Mouse (Mus musculus): ENCODE measurements around the gene Zc3h15. TPM values are rescaled to one million over a fixed set of nuclear protein-coding genes. Genes with fewer than 3 reads are reported as not detected.
"Not testable (repeated sequence)": the region's sequence is repeated elsewhere in the genome, so short reads cannot be mapped to it uniquely, and the experiment has no call there.

Zc3h15 gene
- polyA plus RNA-seq, 1 experiment from 2014 or later: 173 TPM

- H3K9ac ChIP-seq (replicated peaks; ENCODE audit: low read depth, low read length): no peak overlapping the region
- no peaks in the 10 kb centered on the region for H3K4me1 ChIP-seq (ENCODE audit: control insufficient read depth, insufficient read depth, low read length)
- no peak for ATAC-seq (ENCODE audit: low read depth)
- H3K9me3 ChIP-seq (ENCODE audit: control insufficient read depth, low read length): no peaks in the 10 kb centered on the region
- WGBS: 96% methylated on average over 6 of the region's 6 CpGs
- no peak overlapping the region for H3K27ac ChIP-seq (ENCODE audit: low read depth, low read length)
- H3K4me3 ChIP-seq (ENCODE audit: low read depth, low read length): no peak overlapping the region
- no peaks in the 10 kb centered on the region for H3K36me3 ChIP-seq (ENCODE audit: control insufficient read depth, insufficient read depth, low read length)
- no peak overlapping the region for H3K4me2 ChIP-seq (ENCODE audit: low read depth, low read length)
- no peaks in the 10 kb centered on the region for H3K27me3 ChIP-seq (ENCODE audit: control insufficient read depth, insufficient read depth, low read length)
These were observed 16.3 kb upstream of the Zc3h15 start for GRCm38 (mm10) chr2:83627932-83628331.

GRCm38 (mm10) chr2:83641993-83642392 lies 2.2 kb upstream of the Zc3h15 start:
- Histone ChIP-seq H3K27me3 (ENCODE audit: control insufficient read depth, insufficient read depth, low read length) (no peaks in the 10 kb centered on the region), H3K36me3 (ENCODE audit: control insufficient read depth, insufficient read depth, low read length) (no peaks in the 10 kb centered on the region), H3K4me1 (ENCODE audit: control insufficient read depth, insufficient read depth, low read length) (peaks cover 9% of the 10 kb centered on the region), H3K4me2 (ENCODE audit: low read depth, low read length) (no peak overlapping the region), H3K9ac (replicated peaks; ENCODE audit: low read depth, low read length) (no peak overlapping the region), H3K9me3 (ENCODE audit: control insufficient read depth, low read length) (no peaks in the 10 kb centered on the region), H3K4me3 (ENCODE audit: low read depth, low read length) (no peak overlapping the region), H3K27ac (ENCODE audit: low read depth, low read length) (no peak overlapping the region)
- ATAC-seq (ENCODE audit: low read depth): no peak
- WGBS: 98% methylated on average over 1 of the region's 1 CpGs

- Histone ChIP-seq H3K9ac (replicated peaks; ENCODE audit: low read depth, low read length) (no peak overlapping the region), H3K27me3 (ENCODE audit: control insufficient read depth, insufficient read depth, low read length) (no peaks in the 10 kb centered on the region), H3K9me3 (ENCODE audit: control insufficient read depth, low read length) (no peaks in the 10 kb centered on the region), H3K36me3 (ENCODE audit: control insufficient read depth, insufficient read depth, low read length) (no peaks in the 10 kb centered on the region), H3K4me3 (ENCODE audit: low read depth, low read length) (no peak overlapping the region), H3K4me2 (ENCODE audit: low read depth, low read length) (no peak overlapping the region), H3K27ac (ENCODE audit: low read depth, low read length) (no peak overlapping the region), H3K4me1 (ENCODE audit: control insufficient read depth, insufficient read depth, low read length) (peaks cover 16% of the 10 kb centered on the region)
- no peak for ATAC-seq (ENCODE audit: low read depth)
- 79% methylated on average over 9 of the region's 9 CpGs for WGBS
These were observed 4.7 kb downstream of the Zc3h15 start for GRCm38 (mm10) chr2:83648916-83649315.

GRCm38 (mm10) chr2:83652606-83653005 lies 8.4 kb downstream of the Zc3h15 start:
- H3K36me3 ChIP-seq (ENCODE audit: control insufficient read depth, insufficient read depth, low read length): no peaks in the 10 kb centered on the region
- H3K4me1 ChIP-seq (ENCODE audit: control insufficient read depth, insufficient read depth, low read length): peaks cover 4% of the 10 kb centered on the region
- no peak overlapping the region for H3K4me2 ChIP-seq (ENCODE audit: low read depth, low read length)
- no peaks in the 10 kb centered on the region for H3K27me3 ChIP-seq (ENCODE audit: control insufficient read depth, insufficient read depth, low read length)
- no peak overlapping the region for H3K27ac ChIP-seq (ENCODE audit: low read depth, low read length)
- no peaks in the 10 kb centered on the region for H3K9me3 ChIP-seq (ENCODE audit: control insufficient read depth, low read length)
- H3K9ac ChIP-seq (replicated peaks; ENCODE audit: low read depth, low read length): no peak overlapping the region
- no peak overlapping the region for H3K4me3 ChIP-seq (ENCODE audit: low read depth, low read length)
- no peak for ATAC-seq (ENCODE audit: low read depth)

- 87% methylated on average over 3 of the region's 3 CpGs for WGBS
- H3K9ac ChIP-seq (replicated peaks; ENCODE audit: low read depth, low read length): no peak overlapping the region
- H3K4me2 ChIP-seq (ENCODE audit: low read depth, low read length): no peak overlapping the region
- ATAC-seq (ENCODE audit: low read depth): no peak
- no peaks in the 10 kb centered on the region for H3K9me3 ChIP-seq (ENCODE audit: control insufficient read depth, low read length)
- H3K27ac ChIP-seq (ENCODE audit: low read depth, low read length): no peak overlapping the region
- no peaks in the 10 kb centered on the region for H3K4me1 ChIP-seq (ENCODE audit: control insufficient read depth, insufficient read depth, low read length)
- H3K27me3 ChIP-seq (ENCODE audit: control insufficient read depth, insufficient read depth, low read length): no peaks in the 10 kb centered on the region
- H3K4me3 ChIP-seq (ENCODE audit: low read depth, low read length): no peak overlapping the region
- H3K36me3 ChIP-seq (ENCODE audit: control insufficient read depth, insufficient read depth, low read length): peaks cover 15% of the 10 kb centered on the region
These were observed 15.0 kb downstream of the Zc3h15 start for GRCm38 (mm10) chr2:83659279-83659678.

- Histone ChIP-seq H3K4me2 (ENCODE audit: low read depth, low read length) (no peak overlapping the region), H3K4me3 (ENCODE audit: low read depth, low read length) (no peak overlapping the region), H3K27ac (ENCODE audit: low read depth, low read length) (no peak overlapping the region), H3K9ac (replicated peaks; ENCODE audit: low read depth, low read length) (no peak overlapping the region), H3K27me3 (ENCODE audit: control insufficient read depth, insufficient read depth, low read length) (no peaks in the 10 kb centered on the region), H3K4me1 (ENCODE audit: control insufficient read depth, insufficient read depth, low read length) (no peaks in the 10 kb centered on the region), H3K9me3 (ENCODE audit: control insufficient read depth, low read length) (no peaks in the 10 kb centered on the region), H3K36me3 (ENCODE audit: control insufficient read depth, insufficient read depth, low read length) (peaks cover 15% of the 10 kb centered on the region)
- ATAC-seq (ENCODE audit: low read depth): no peak
- WGBS: 92% methylated on average over 1 of the region's 1 CpGs
These were observed 15.9 kb downstream of the Zc3h15 start for GRCm38 (mm10) chr2:83660114-83660513.

GRCm38 (mm10) chr2:83661351-83661750 lies 17.1 kb downstream of the Zc3h15 start:
- H3K4me2 ChIP-seq (ENCODE audit: low read depth, low read length): no peak overlapping the region
- no peak overlapping the region for H3K27ac ChIP-seq (ENCODE audit: low read depth, low read length)
- no peaks in the 10 kb centered on the region for H3K4me1 ChIP-seq (ENCODE audit: control insufficient read depth, insufficient read depth, low read length)
- ATAC-seq (ENCODE audit: low read depth): no peak
- peaks cover 15% of the 10 kb centered on the region for H3K36me3 ChIP-seq (ENCODE audit: control insufficient read depth, insufficient read depth, low read length)
- H3K9me3 ChIP-seq (ENCODE audit: control insufficient read depth, low read length): no peaks in the 10 kb centered on the region
- H3K4me3 ChIP-seq (ENCODE audit: low read depth, low read length): no peak overlapping the region
- H3K9ac ChIP-seq (replicated peaks; ENCODE audit: low read depth, low read length): no peak overlapping the region
- WGBS: 97% methylated on average over 6 of the region's 6 CpGs
- H3K27me3 ChIP-seq (ENCODE audit: control insufficient read depth, insufficient read depth, low read length): no peaks in the 10 kb centered on the region

- 97% methylated on average over 2 of the region's 2 CpGs for whole genome bisulfite sequencing
- not testable (repeated sequence) for ATAC-seq (ENCODE audit: low read depth); H3K27ac ChIP-seq (ENCODE audit: low read depth, low read length); H3K27me3 ChIP-seq (ENCODE audit: control insufficient read depth, insufficient read depth, low read length); H3K9ac ChIP-seq (replicated peaks; ENCODE audit: low read depth, low read length); H3K4me3 ChIP-seq (ENCODE audit: low read depth, low read length); H3K4me2 ChIP-seq (ENCODE audit: low read depth, low read length); H3K9me3 ChIP-seq (ENCODE audit: control insufficient read depth, low read length); H3K4me1 ChIP-seq (ENCODE audit: control insufficient read depth, insufficient read depth, low read length)
- H3K36me3 ChIP-seq (ENCODE audit: control insufficient read depth, insufficient read depth, low read length): peaks cover 15% of the 10 kb centered on the region
These were observed 20.8 kb downstream of the Zc3h15 start for GRCm38 (mm10) chr2:83665051-83665450.

- no peak for ATAC-seq (ENCODE audit: low read depth)
- Histone ChIP-seq H3K4me3 (ENCODE audit: low read depth, low read length) (no peak overlapping the region), H3K4me2 (ENCODE audit: low read depth, low read length) (no peak overlapping the region), H3K9ac (replicated peaks; ENCODE audit: low read depth, low read length) (no peak overlapping the region), H3K9me3 (ENCODE audit: control insufficient read depth, low read length) (no peaks in the 10 kb centered on the region), H3K27me3 (ENCODE audit: control insufficient read depth, insufficient read depth, low read length) (no peaks in the 10 kb centered on the region), H3K36me3 (ENCODE audit: control insufficient read depth, insufficient read depth, low read length) (peaks cover 5% of the 10 kb centered on the region; the same call in 1 of the 2 replicates), H3K4me1 (ENCODE audit: control insufficient read depth, insufficient read depth, low read length) (no peaks in the 10 kb centered on the region), H3K27ac (ENCODE audit: low read depth, low read length) (no peak overlapping the region)
- 91% methylated on average over 2 of the region's 2 CpGs for WGBS
These were observed 23.2 kb downstream of the Zc3h15 start for GRCm38 (mm10) chr2:83667430-83667829.

GRCm38 (mm10) chr2:83668052-83668451 lies 23.8 kb downstream of the Zc3h15 start:
- no peak for ATAC-seq (ENCODE audit: low read depth)
- Histone ChIP-seq H3K36me3 (ENCODE audit: control insufficient read depth, insufficient read depth, low read length) (no peaks in the 10 kb centered on the region; the same call in 1 of the 2 replicates), H3K27ac (ENCODE audit: low read depth, low read length) (no peak overlapping the region), H3K27me3 (ENCODE audit: control insufficient read depth, insufficient read depth, low read length) (no peaks in the 10 kb centered on the region), H3K4me1 (ENCODE audit: control insufficient read depth, insufficient read depth, low read length) (no peaks in the 10 kb centered on the region), H3K4me3 (ENCODE audit: low read depth, low read length) (no peak overlapping the region), H3K9me3 (ENCODE audit: control insufficient read depth, low read length) (no peaks in the 10 kb centered on the region), H3K9ac (replicated peaks; ENCODE audit: low read depth, low read length) (no peak overlapping the region), H3K4me2 (ENCODE audit: low read depth, low read length) (no peak overlapping the region)
- 77% methylated on average over 1 of the region's 1 CpGs for WGBS

Data from neural tube, embryonic 14.5 days (tissue).